Mouse (Mus musculus) limb, embryonic 13.5 days (tissue): Measurements from ENCODE around the gene Mterf1b. TPM values are rescaled to one million over a fixed set of nuclear protein-coding genes. Genes with fewer than 3 reads are reported as not detected.

Experiments used
- polyA plus RNA-seq: library from polyadenylated mRNA; unstranded; fragments of >200 nt; fragmentation: Nextera tagmentation; extraction: Ambion mirVana; gene quantifications from 2 replicates; pipeline ENCODE4 v1.2.1, GENCODE M21; 2015

Gene Mterf1b
- polyA plus RNA-seq, 1 experiment from 2014 or later: 3.1 TPM

Other genes starting within 250 kb of the Mterf1b start
- 71.6 and 71.8 TPM in 2 replicates for gene Cyp51, start 87.6 kb upstream of the Mterf1b start, polyA plus RNA-seq